Mouse (Mus musculus) kidney, adult 2 months (tissue): ENCODE measurements around the gene Tchp. TPM values are rescaled to one million over a fixed set of nuclear protein-coding genes. Genes with fewer than 3 reads are reported as not detected.

ENCODE experiments used
- DNase-seq: peaks from one replicate; pipeline ENCODE4 v3.0.0; 2021
- H3K27ac ChIP-seq: fragments of 200-500 bp; 2 replicates; pipeline ENCODE4 v1.5.1; 2012; ENCODE audit warnings: low read depth, low read length, control low read depth, inconsistent platforms; ENCODE audit not compliant: insufficient read depth
- H3K27me3 ChIP-seq: fragments of 200-500 bp; replicated peaks from 2 replicates; pipeline ENCODE4 v1.6.1; 2012; ENCODE audit warnings: mild to moderate bottlenecking, moderate library complexity, low read length, inconsistent platforms; ENCODE audit not compliant: control insufficient read depth, insufficient read depth
- H3K36me3 ChIP-seq: fragments of 200-500 bp; 2 replicates; pipeline ENCODE4 v1.6.1; 2012; ENCODE audit warnings: mild to moderate bottlenecking, moderate library complexity, low read length, inconsistent platforms; ENCODE audit not compliant: control insufficient read depth, insufficient read depth
- H3K4me1 ChIP-seq: fragments of 200-500 bp; 2 replicates; pipeline ENCODE4 v1.6.1; 2011; ENCODE audit warnings: low read length; ENCODE audit not compliant: control insufficient read depth, insufficient read depth
- H3K4me3 ChIP-seq: fragments of 200-500 bp; 2 replicates; pipeline ENCODE4 v1.5.1; 2011; ENCODE audit warnings: mild to moderate bottlenecking, low read depth, low read length, control low read depth; ENCODE audit not compliant: insufficient read depth
- CTCF ChIP-seq: fragments of 200-500 bp; conservative IDR thresholded peaks from 2 replicates; pipeline ENCODE4 v1.5.1; 2011; ENCODE audit warnings: low read depth, mild to moderate bottlenecking, control low read depth, low read length, moderate library complexity, mixed read lengths; ENCODE audit not compliant: insufficient read depth, insufficient read length
- POLR2A ChIP-seq: fragments of 200-500 bp; IDR thresholded peaks from one replicate; pipeline ENCODE4 v1.6.1; 2011; ENCODE audit warnings: low read depth, low read length, control low read depth
- WGBS: fragments of 180-500 bp; shearing (Covaris S2); methylation state at CpG from one replicate; pipeline ENCODE4 v1.1.7; 2018; 5-methylcytosine and 5-hydroxymethylcytosine counted together
- polyA plus RNA-seq: library from polyadenylated mRNA; depleted of rRNA; stranded (reverse); fragments of >200 nt; gene quantifications from 2 replicates; pipeline ENCODE4 v1.2.3, GENCODE M21; 2012; rRNA removed

Tchp gene
- polyA plus RNA-seq, 1 experiment = 11.4 TPM

DNA sequence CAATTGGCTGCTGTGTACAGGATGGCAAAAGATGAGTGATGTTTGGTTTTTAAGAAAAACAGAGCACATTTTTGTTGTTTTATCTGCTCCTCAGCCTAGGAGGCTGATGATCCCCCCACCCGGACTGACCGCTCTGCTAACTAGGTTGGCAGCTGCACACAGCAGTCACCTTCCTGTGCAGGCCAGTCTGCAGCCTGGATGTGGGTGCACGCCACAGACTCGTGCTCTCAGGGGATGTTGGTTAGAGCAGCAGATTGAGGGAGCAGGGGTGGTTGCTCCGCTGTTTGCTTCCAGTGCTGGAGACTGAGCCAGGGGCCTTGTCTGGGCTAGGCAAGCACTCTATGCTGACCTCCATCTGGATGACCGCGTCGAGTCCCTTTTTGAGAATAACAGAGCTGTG lies 62.2 kb downstream of the Tchp start:
- TF ChIP-seq CTCF = no peak
- TF ChIP-seq POLR2A = no peak
- Histone ChIP-seq H3K4me1 (no peaks in the 10 kb centered on the region; the same call in 1 of the 2 replicates), H3K36me3 (no peaks in the 10 kb centered on the region), H3K4me3 (no peak overlapping the region), H3K27ac (no peak overlapping the region), H3K27me3 (no peaks in the 10 kb centered on the region)
- WGBS = 86% methylated on average over 8 of the region's 8 CpGs
- no peak for DNase-seq

DNA sequence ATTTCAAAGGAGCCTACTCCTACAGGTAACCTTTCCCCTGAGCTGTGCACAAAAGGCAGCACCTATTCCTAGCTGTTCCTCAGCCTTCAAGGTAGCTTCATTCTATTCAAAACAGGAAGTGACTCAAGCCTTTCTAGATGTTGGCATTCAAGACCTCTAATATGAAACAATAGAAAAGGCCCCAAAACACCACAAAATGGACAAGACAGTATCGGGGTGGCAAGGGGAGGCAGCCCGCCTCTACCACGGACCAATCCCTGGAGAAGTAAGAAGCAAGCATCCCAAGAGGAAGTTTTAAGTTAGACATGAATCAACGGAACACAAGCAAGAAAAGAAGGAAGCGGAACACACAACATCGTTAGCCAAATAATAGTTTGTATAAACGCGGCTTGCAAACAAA lies 64.2 kb downstream of the Tchp start:
- H3K4me3 ChIP-seq = no peak overlapping the region
- H3K4me1 ChIP-seq = no peaks in the 10 kb centered on the region; the same call in 1 of the 2 replicates
- no peaks in the 10 kb centered on the region for H3K36me3 ChIP-seq

More for the DNA sequence above, 64.2 kb downstream of the Tchp start:
- DNase-seq = peak; percentile 21
- no peaks in the 10 kb centered on the region for H3K27me3 ChIP-seq
- TF ChIP-seq CTCF = no peak
- TF ChIP-seq POLR2A = no peak
- no peak overlapping the region for H3K27ac ChIP-seq
- WGBS = 59% methylated on average over 8 of the region's 8 CpGs

Other genes with a start within 250 kb of the Tchp start
- 4.9 and 5.5 TPM in 2 replicates for gene Fam222a, start 139.7 kb upstream of the Tchp start, polyA plus RNA-seq
- gene Trpv4, start 49.3 kb upstream of the Tchp start, polyA plus RNA-seq = 127 and 164 TPM in 2 replicates
- 89.1 and 95.7 TPM in 2 replicates for gene Gltp, start 16.8 kb upstream of the Tchp start, polyA plus RNA-seq
- gene Ankrd13a, start 66.9 kb downstream of the Tchp start, polyA plus RNA-seq = 47.7 and 51.6 TPM in 2 replicates
- gene Git2, start 67.8 kb downstream of the Tchp start, polyA plus RNA-seq = 30.5 and 32.3 TPM in 2 replicates
- 30.2 and 34.7 TPM in 2 replicates for gene 1500011B03Rik, start 115.7 kb downstream of the Tchp start, polyA plus RNA-seq
- gene 4930519G04Rik, start 145.9 kb downstream of the Tchp start, polyA plus RNA-seq = not detected in 2 replicates
- not detected in 2 replicates for gene Gm9936, start 150.9 kb downstream of the Tchp start, polyA plus RNA-seq
- gene Oasl2, start 189.2 kb downstream of the Tchp start, polyA plus RNA-seq = 10.2 and 11.2 TPM in 2 replicates
- 4.3 and 5.7 TPM in 2 replicates for gene Oasl1, start 215.5 kb downstream of the Tchp start, polyA plus RNA-seq
- 23.5 and 26.1 TPM in 2 replicates for gene 2210016L21Rik, start 234.4 kb downstream of the Tchp start, polyA plus RNA-seq